Mouse (Mus musculus) right cerebral cortex, adult 2 months (tissue): Measurements from ENCODE around the gene Gm10097.

Source experiments
- DNase-seq, 2 experiments: peaks; one replicate each; pipeline ENCODE4 v3.0.0; 2021 to 2022; ENCODE audit warnings: low spot score in 2 of 2

Gm10097 gene

GRCm38 (mm10) chr10:5085792-5086191 lies 16.8 kb downstream of the Gm10097 start:
- no peak for DNase-seq

GRCm38 (mm10) chr10:5086329-5086728 lies 17.3 kb downstream of the Gm10097 start:
- no peak for DNase-seq

GRCm38 (mm10) chr10:5087336-5087735 lies 18.3 kb downstream of the Gm10097 start:
- DNase-seq, result no peak

GRCm38 (mm10) chr10:5089133-5089532 lies 20.1 kb downstream of the Gm10097 start:
- no peak for DNase-seq

GRCm38 (mm10) chr10:5096996-5097753 lies 28.2 kb downstream of the Gm10097 start:
- peak in 1 of 2 experiments; percentile 29 for DNase-seq

GRCm38 (mm10) chr10:5097754-5098137 lies 28.8 kb downstream of the Gm10097 start:
- no peak for DNase-seq

- no peak for DNase-seq
Observed at GRCm38 (mm10) chr10:5110773-5111172, 41.8 kb downstream of the Gm10097 start.

- no peak for DNase-seq
Observed at GRCm38 (mm10) chr10:5116155-5116554, 47.2 kb downstream of the Gm10097 start.

GRCm38 (mm10) chr10:5116720-5117119 lies 47.7 kb downstream of the Gm10097 start:
- DNase-seq, result no peak
